Mouse (Mus musculus): ENCODE results near the gene Amigo2.

Amigo2 gene

GRCm38 (mm10) chr15:97267094-97267695, 20.1 kb upstream of the Amigo2 start:
- DNase-seq (ENCODE audit: low spot score): no peak

GRCm38 (mm10) chr15:97266236-97266845, 19.3 kb upstream of the Amigo2 start:
- DNase-seq (ENCODE audit: low spot score): no peak

GRCm38 (mm10) chr15:97262251-97262650, 15.2 kb upstream of the Amigo2 start:
- no peak for DNase-seq (ENCODE audit: low spot score)

DNA sequence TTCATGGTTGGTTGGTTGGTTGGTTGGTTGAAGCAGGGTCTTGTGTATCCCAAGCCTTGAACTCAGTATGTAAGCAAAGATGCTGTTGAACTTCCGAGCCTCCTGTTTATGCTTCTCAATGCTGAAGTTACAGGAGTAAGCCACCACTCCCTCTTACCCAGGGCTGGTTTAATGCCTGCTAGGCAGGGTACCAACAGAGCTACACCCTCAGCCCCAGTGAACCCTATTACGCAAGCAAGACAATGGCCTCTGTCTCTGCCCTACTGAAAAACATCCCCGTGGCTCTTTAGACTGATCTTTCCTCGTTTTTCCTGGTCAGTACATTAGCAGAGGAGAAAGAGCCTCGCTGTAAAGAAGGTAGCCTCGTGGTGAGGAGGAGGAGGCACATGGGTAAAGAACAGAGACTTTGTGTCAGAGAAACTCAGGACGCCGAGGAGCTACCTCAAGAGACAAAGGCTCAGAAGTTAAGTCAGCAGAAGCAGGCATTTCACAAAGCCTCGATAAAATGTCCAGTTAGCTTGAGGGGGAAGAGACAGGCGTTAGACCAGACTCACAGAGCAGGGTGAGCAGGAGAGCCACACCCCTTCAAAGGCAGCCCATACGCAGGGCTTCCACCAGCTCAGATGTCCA, 13.0 kb upstream of the Amigo2 start:
- no peak for DNase-seq (ENCODE audit: low spot score)

- DNase-seq (ENCODE audit: low spot score): no peak
Observed at GRCm38 (mm10) chr15:97259300-97259699, 12.2 kb upstream of the Amigo2 start.

DNA sequence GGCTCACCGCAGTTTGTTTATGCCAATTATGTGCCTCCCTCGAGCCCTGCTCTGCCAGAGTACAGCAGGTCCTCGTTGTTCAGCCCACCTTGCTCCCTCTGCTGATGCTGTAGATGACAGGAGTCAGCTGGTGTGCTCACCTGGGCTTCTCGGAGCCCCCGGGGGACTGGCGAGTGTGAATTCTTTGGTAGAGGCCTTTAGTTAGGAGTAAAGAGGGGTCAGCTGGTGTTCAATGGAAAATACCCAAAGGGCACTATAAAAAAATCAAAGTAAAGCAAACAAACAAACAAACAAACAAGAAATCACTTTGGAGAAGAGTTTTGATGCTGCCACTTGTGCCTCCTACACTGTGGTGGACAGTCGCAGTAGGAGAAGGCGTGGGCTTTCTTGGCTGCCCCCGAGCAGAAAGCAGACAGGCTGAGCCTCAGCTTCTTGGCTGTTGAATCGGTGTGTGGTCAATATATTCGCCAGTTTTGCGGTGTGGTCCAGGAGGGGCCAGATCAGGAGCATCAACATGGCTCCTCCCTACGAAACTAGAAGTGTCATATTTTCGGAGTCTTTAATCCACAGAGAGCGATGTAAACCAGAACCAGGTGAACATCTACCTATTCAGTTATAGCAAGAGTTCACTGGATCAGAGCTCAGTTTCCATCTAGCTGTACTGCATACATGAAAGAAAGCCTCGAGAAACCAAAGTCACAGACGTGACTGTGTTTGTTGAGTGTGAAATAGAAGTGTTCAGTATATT, 11.6 kb upstream of the Amigo2 start:
- DNase-seq (ENCODE audit: low spot score): no peak

GRCm38 (mm10) chr15:97257206-97257775, 10.2 kb upstream of the Amigo2 start:
- DNase-seq (ENCODE audit: low spot score): no peak

- DNase-seq (ENCODE audit: low spot score): no peak
Observed at GRCm38 (mm10) chr15:97256411-97256810, 9.3 kb upstream of the Amigo2 start.

GRCm38 (mm10) chr15:97255800-97256199, 8.7 kb upstream of the Amigo2 start:
- DNase-seq (ENCODE audit: low spot score): no peak

- DNase-seq (ENCODE audit: low spot score): no peak
Observed at GRCm38 (mm10) chr15:97254375-97254774, 7.3 kb upstream of the Amigo2 start.

- DNase-seq (ENCODE audit: low spot score): no peak
Observed at GRCm38 (mm10) chr15:97252493-97253034, 5.5 kb upstream of the Amigo2 start.

GRCm38 (mm10) chr15:97249322-97249721, 2.2 kb upstream of the Amigo2 start:
- no peak for DNase-seq (ENCODE audit: low spot score)

DNA sequence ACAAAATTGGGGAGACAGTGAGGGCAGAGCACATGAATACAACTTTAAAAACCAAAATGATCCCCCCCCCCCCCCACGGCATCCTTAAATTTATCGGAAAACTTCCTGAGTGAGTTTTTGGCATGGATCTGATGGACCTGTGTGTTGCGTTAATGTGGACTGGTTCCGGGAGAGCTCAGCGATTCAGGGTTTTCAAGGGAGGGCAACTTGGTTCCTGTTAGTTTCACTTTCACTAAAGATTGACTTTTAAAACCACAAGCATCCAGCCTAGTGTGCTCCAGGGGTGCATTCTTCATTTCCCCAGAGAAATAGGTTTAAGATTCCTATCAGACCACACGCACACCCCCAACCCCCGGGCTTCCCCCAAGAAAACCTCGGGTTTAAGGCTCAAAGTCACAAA, 1.2 kb upstream of the Amigo2 start:
- no peak for DNase-seq (ENCODE audit: low spot score)

- no peak for DNase-seq (ENCODE audit: low spot score)
Observed at GRCm38 (mm10) chr15:97247791-97248161, 689 bp upstream of the Amigo2 start.

- DNase-seq (ENCODE audit: low spot score): no peak
Observed at GRCm38 (mm10) chr15:97246256-97246655, 831 bp downstream of the Amigo2 start.

DNA sequence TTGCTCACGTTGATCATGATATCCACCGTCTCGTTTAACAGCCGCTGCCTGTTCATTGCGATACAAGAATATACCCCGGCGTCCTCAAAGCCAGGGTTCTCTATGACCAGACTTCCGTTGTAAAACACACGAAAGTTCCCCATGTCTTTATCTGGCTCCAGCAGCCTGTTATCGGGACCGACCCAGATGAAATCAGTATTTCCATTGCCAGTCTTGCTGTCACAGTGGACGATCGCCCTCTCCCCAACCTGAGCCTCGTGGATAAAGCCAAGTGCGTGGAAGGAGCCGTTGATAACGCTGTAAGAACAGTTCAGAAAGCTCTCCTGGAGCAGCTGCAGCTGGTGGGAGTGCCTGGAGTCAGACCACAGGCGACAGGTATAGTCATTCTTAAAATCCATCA, 1.7 kb downstream of the Amigo2 start:
- DNase-seq (ENCODE audit: low spot score): no peak

DNA sequence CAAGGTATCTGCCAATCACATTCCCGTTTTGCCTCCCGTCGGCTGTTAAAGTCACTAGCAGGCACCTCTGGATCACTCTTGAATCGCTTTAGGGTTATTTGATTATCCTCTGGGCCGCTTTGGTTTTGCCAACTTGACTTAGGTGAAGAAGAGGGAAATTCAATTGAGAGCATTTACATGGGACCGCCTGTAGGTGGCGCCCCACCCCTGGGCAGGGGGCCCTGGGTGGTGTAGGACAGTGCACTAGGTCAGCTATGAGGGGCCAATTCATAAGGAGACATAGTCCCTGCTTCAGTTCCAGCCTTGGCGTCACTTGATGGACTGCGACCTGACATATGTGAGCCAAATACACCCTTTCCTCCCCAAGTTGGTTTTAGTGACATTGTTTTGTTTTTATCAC, 10.1 kb downstream of the Amigo2 start:
- no peak for DNase-seq (ENCODE audit: low spot score)

- peak; percentile 58 for DNase-seq (ENCODE audit: low spot score)
Observed at GRCm38 (mm10) chr15:97235183-97235582, 11.9 kb downstream of the Amigo2 start.

DNA sequence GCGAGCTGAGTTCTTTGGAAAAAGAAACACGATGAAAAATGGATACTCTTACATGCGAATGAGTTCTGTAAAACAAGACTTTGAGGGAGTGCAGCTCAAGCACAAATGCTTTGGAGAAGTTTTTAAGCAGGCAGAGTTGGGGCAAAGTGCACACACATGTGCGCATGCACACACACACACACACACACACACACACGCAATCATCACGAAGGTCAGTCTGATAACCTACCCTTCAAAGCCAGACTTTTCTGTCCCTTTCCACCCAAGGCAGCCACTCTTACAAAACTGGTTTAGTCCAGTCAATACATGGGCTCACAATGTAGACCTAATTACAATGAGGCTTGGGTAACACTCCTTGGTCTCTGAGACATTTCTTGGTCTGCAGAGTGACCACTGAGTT, 13.0 kb downstream of the Amigo2 start:
- DNase-seq (ENCODE audit: low spot score): no peak

- no peak for DNase-seq (ENCODE audit: low spot score)
Observed at GRCm38 (mm10) chr15:97229494-97230077, 17.5 kb downstream of the Amigo2 start.

DNA sequence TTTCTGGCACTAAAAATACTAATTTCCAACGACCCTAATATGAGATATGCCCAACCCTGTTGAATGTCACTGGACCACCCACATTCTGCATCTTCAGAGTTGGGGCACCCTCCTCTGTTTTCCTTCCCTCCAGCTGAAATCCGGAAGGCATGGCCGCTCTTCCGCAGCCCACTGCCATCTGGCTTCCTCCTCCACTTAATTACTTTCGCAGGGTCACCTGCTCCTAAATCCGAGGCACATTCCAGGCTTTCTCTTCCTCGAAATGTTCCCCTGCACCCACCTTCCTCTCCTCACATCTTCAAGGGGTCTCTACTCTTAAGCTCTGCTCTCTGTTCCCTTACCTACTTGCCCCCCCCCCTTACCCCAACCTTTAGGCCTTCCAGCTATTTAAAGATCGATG, 23.1 kb downstream of the Amigo2 start:
- DNase-seq (ENCODE audit: low spot score): no peak

DNA sequence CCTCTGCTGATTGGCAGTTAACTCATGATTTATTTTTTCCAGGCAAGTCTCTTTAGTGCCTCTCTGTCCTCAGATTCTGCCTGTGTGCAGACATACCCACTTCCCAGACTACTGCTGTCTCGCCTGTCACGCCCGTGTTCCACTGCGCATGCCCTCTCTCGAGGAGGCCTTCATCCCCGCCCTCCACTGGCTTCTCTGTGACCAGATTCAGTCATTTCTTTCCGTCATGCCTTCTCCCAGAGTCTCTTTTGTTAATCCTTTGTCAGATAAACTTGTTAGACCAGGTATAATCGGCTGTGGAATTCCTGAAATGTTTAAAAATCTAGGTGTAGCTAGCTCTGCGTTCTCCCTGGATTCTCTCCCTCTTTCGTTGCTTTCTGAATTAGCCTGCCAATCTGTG, 23.7 kb downstream of the Amigo2 start:
- no peak for DNase-seq (ENCODE audit: low spot score)

All from layer of hippocampus, adult 11-12 months (tissue).